Mouse (Mus musculus) spleen, adult 2 months (tissue): ENCODE data around the gene Fnbp4.

Source experiments
- CTCF ChIP-seq: fragments of 200-500 bp; IDR thresholded peaks from 2 replicates; pipeline ENCODE4 v1.5.1; 2011; ENCODE audit warnings: mild to moderate bottlenecking, inconsistent platforms; ENCODE audit not compliant: insufficient read depth, insufficient read length, insufficient replicate concordance; ENCODE audit errors: extremely low read depth
- POLR2A ChIP-seq: fragments of 200-500 bp; IDR thresholded peaks from 2 replicates; pipeline ENCODE4 v1.6.1; 2011; ENCODE audit warnings: low read depth, low read length, inconsistent platforms

- TF ChIP-seq POLR2A, result no peak
- no peak for TF ChIP-seq CTCF
These were observed 63.3 kb downstream of the Fnbp4 start for GRCm38 (mm10) chr2:90808241-90809126.
